Mouse (Mus musculus): ENCODE data around the gene Zfp229.

GRCm38 (mm10) chr17:21792256-21792655 lies 61.7 kb downstream of the Zfp229 start:
- TF ChIP-seq POLR2A (IDR thresholded peaks at IDR 0.05; ENCODE audit: low read depth, low read length) (no peak), CTCF (IDR thresholded peaks at IDR 0.05; ENCODE audit: borderline replicate concordance, insufficient read depth, low read length) (no peak)
